Mouse (Mus musculus): ENCODE measurements around the gene Mtus2.

GRCm38 (mm10) chr5:148026401-148027349 is 69.6 kb downstream of the Mtus2 start:
- TF ChIP-seq CTCF (IDR thresholded peaks at IDR 0.05), result peak; percentile 49
- TF ChIP-seq EP300 (IDR thresholded peaks at IDR 0.05), result no peak
